Mouse (Mus musculus): ENCODE measurements at regions not wholly inside any gene's neighbourhood (a gene's known extent, or its start where the extent isn't known, plus 50 kb on each side); places are given as distances from the start of the nearest gene placed in this dataset.

- no peak for DNase-seq (ENCODE audit: low spot score in 2 of 2)
Measured at GRCm38 (mm10) chr8:90636770-90637169, 180.4 kb downstream of the Gm19935 start.

- DNase-seq (ENCODE audit: low spot score in 2 of 2), result no peak
Measured at GRCm38 (mm10) chr8:90635766-90636492, 181.3 kb downstream of the Gm19935 start.

GRCm38 (mm10) chr8:90630796-90631195 is 186.4 kb downstream of the Gm19935 start:
- no peak for DNase-seq (ENCODE audit: low spot score in 2 of 2)

- no peak for DNase-seq (ENCODE audit: low spot score in 2 of 2)
Measured at GRCm38 (mm10) chr8:90608410-90608809, 208.8 kb downstream of the Gm19935 start.

- DNase-seq (ENCODE audit: low spot score in 2 of 2), result no peak
Measured at GRCm38 (mm10) chr8:90600946-90601695, 216.1 kb downstream of the Gm19935 start.

- no peak for DNase-seq (ENCODE audit: low spot score in 2 of 2)
Measured at GRCm38 (mm10) chr8:90597376-90597775, 219.8 kb downstream of the Gm19935 start.

GRCm38 (mm10) chr8:90579426-90579825 is 231.3 kb upstream of the Tox3 start:
- DNase-seq (ENCODE audit: low spot score in 2 of 2), result no peak

- DNase-seq (ENCODE audit: low spot score in 2 of 2), result no peak
Measured at GRCm38 (mm10) chr8:90576976-90577375, 228.8 kb upstream of the Tox3 start.

- DNase-seq (ENCODE audit: low spot score in 2 of 2), result no peak
Measured at GRCm38 (mm10) chr8:90574676-90575075, 226.5 kb upstream of the Tox3 start.

- no peak for DNase-seq (ENCODE audit: low spot score in 2 of 2)
Measured at GRCm38 (mm10) chr8:90556079-90556427, 207.9 kb upstream of the Tox3 start.

- DNase-seq (ENCODE audit: low spot score in 2 of 2), result no peak
Measured at GRCm38 (mm10) chr8:90555415-90556078, 207.4 kb upstream of the Tox3 start.

GRCm38 (mm10) chr8:90547276-90547675 is 199.1 kb upstream of the Tox3 start:
- DNase-seq (ENCODE audit: low spot score in 2 of 2), result no peak

GRCm38 (mm10) chr8:90542619-90543018 is 194.5 kb upstream of the Tox3 start:
- DNase-seq (ENCODE audit: low spot score in 2 of 2), result no peak

- no peak for DNase-seq (ENCODE audit: low spot score in 2 of 2)
Measured at GRCm38 (mm10) chr8:90536196-90536640, 188.1 kb upstream of the Tox3 start.

GRCm38 (mm10) chr8:90535515-90536156 is 187.5 kb upstream of the Tox3 start:
- DNase-seq (ENCODE audit: low spot score in 2 of 2), result no peak

GRCm38 (mm10) chr8:90521393-90521792 is 173.2 kb upstream of the Tox3 start:
- DNase-seq (ENCODE audit: low spot score in 2 of 2), result no peak

- no peak for DNase-seq (ENCODE audit: low spot score in 2 of 2)
Measured at GRCm38 (mm10) chr8:90520186-90520585, 172.0 kb upstream of the Tox3 start.

- no peak for DNase-seq (ENCODE audit: low spot score in 2 of 2)
Measured at GRCm38 (mm10) chr8:90519567-90519966, 171.4 kb upstream of the Tox3 start.

- no peak for DNase-seq (ENCODE audit: low spot score in 2 of 2)
Measured at GRCm38 (mm10) chr8:90514191-90514590, 166.0 kb upstream of the Tox3 start.

- DNase-seq (ENCODE audit: low spot score in 2 of 2), result no peak
Measured at GRCm38 (mm10) chr8:90513601-90514000, 165.5 kb upstream of the Tox3 start.

- no peak for DNase-seq (ENCODE audit: low spot score in 2 of 2)
Measured at GRCm38 (mm10) chr8:90513102-90513501, 165.0 kb upstream of the Tox3 start.

GRCm38 (mm10) chr8:90512594-90512993 is 164.5 kb upstream of the Tox3 start:
- DNase-seq (ENCODE audit: low spot score in 2 of 2), result no peak

All from adrenal gland, adult 18-20 months (tissue).